Mouse (Mus musculus): ENCODE measurements at regions not wholly inside any gene's neighbourhood (a gene's known extent, or its start where the extent isn't known, plus 50 kb on each side); places are given as distances from the start of the nearest gene placed in this dataset.
"Not testable (repeated sequence)": the region's sequence is repeated elsewhere in the genome, so short reads cannot be mapped to it uniquely, and the experiment has no call there.

GRCm38 (mm10) chr3:60798862-60799261 lies 203.7 kb upstream of the P2ry1 start:
- DNase-seq (ENCODE audit: low spot score in 2 of 2), result no peak

- DNase-seq (ENCODE audit: low spot score in 2 of 2), result no peak
Observed at GRCm38 (mm10) chr3:60804711-60805293, 197.8 kb upstream of the P2ry1 start.

- no peak for DNase-seq (ENCODE audit: low spot score in 2 of 2)
Observed at GRCm38 (mm10) chr3:60811924-60812323, 190.7 kb upstream of the P2ry1 start.

GRCm38 (mm10) chr3:60813485-60813884 lies 189.1 kb upstream of the P2ry1 start:
- DNase-seq (ENCODE audit: low spot score in 2 of 2), result no peak

- DNase-seq (ENCODE audit: low spot score in 2 of 2), result no peak
Observed at GRCm38 (mm10) chr3:60819684-60820281, 182.8 kb upstream of the P2ry1 start.

GRCm38 (mm10) chr3:60821463-60821862 lies 181.1 kb upstream of the P2ry1 start:
- no peak for DNase-seq (ENCODE audit: low spot score in 2 of 2)

- no peak for DNase-seq (ENCODE audit: low spot score in 2 of 2)
Observed at GRCm38 (mm10) chr3:60826759-60827158, 175.8 kb upstream of the P2ry1 start.

GRCm38 (mm10) chr3:60832385-60832784 lies 170.2 kb upstream of the P2ry1 start:
- DNase-seq (ENCODE audit: low spot score in 2 of 2), result no peak

GRCm38 (mm10) chr3:60841895-60842294 lies 160.7 kb upstream of the P2ry1 start:
- DNase-seq (ENCODE audit: low spot score in 2 of 2), result no peak

GRCm38 (mm10) chr3:60845293-60845692 lies 157.3 kb upstream of the P2ry1 start:
- no peak for DNase-seq (ENCODE audit: low spot score in 2 of 2)

- no peak for DNase-seq (ENCODE audit: low spot score in 2 of 2)
Observed at GRCm38 (mm10) chr3:60848437-60848836, 154.2 kb upstream of the P2ry1 start.

- no peak for DNase-seq (ENCODE audit: low spot score in 2 of 2)
Observed at GRCm38 (mm10) chr3:60853773-60854172, 148.8 kb upstream of the P2ry1 start.

GRCm38 (mm10) chr3:60855734-60856133 lies 146.9 kb upstream of the P2ry1 start:
- no peak for DNase-seq (ENCODE audit: low spot score in 2 of 2)

GRCm38 (mm10) chr3:60858474-60859118 lies 144.0 kb upstream of the P2ry1 start:
- DNase-seq (ENCODE audit: low spot score in 2 of 2), result no peak

GRCm38 (mm10) chr3:60859119-60859515 lies 143.5 kb upstream of the P2ry1 start:
- no peak for DNase-seq (ENCODE audit: low spot score in 2 of 2)

GRCm38 (mm10) chr3:60876858-60877257 lies 125.7 kb upstream of the P2ry1 start:
- DNase-seq (ENCODE audit: low spot score in 2 of 2), result not testable (repeated sequence)

GRCm38 (mm10) chr3:60878880-60879279 lies 123.7 kb upstream of the P2ry1 start:
- DNase-seq (ENCODE audit: low spot score in 2 of 2), result no peak

GRCm38 (mm10) chr3:60884027-60884426 lies 118.6 kb upstream of the P2ry1 start:
- no peak for DNase-seq (ENCODE audit: low spot score in 2 of 2)

GRCm38 (mm10) chr3:60889191-60889861 lies 113.3 kb upstream of the P2ry1 start:
- no peak for DNase-seq (ENCODE audit: low spot score in 2 of 2)

GRCm38 (mm10) chr3:60897628-60898269 lies 104.8 kb upstream of the P2ry1 start:
- DNase-seq (ENCODE audit: low spot score in 2 of 2), result no peak

- DNase-seq (ENCODE audit: low spot score in 2 of 2), result no peak
Observed at GRCm38 (mm10) chr3:60898720-60899119, 103.9 kb upstream of the P2ry1 start.

GRCm38 (mm10) chr3:60901571-60901970 lies 101.0 kb upstream of the P2ry1 start:
- no peak for DNase-seq (ENCODE audit: low spot score in 2 of 2)
